Mouse (Mus musculus) lung, postnatal 36 days (tissue): ENCODE results near the gene Tle2.

Experiments
- DNase-seq: peaks from one replicate; pipeline ENCODE4 v3.0.0; 2022; ENCODE audit warnings: mixed read lengths

Tle2 gene

GRCm38 (mm10) chr10:81553807-81554755, 20.3 kb upstream of the Tle2 start:
- no peak for DNase-seq

- DNase-seq, result no peak
These were observed 18.1 kb upstream of the Tle2 start for GRCm38 (mm10) chr10:81556282-81556681.

- no peak for DNase-seq
These were observed 16.9 kb upstream of the Tle2 start for GRCm38 (mm10) chr10:81557491-81557890.

- peak; percentile 87 for DNase-seq
These were observed 15.2 kb upstream of the Tle2 start, which contains the start of gene Aes for GRCm38 (mm10) chr10:81559163-81559626. TSS of gene Aes (plus strand) at chr10:81559488.

GRCm38 (mm10) chr10:81559627-81560539, 14.5 kb upstream of the Tle2 start:
- peak; percentile 72 for DNase-seq

GRCm38 (mm10) chr10:81560719-81561459, 13.5 kb upstream of the Tle2 start:
- peak; percentile 72 for DNase-seq

- DNase-seq, result no peak
These were observed 11.9 kb upstream of the Tle2 start for GRCm38 (mm10) chr10:81562411-81562810.

GRCm38 (mm10) chr10:81563481-81563880, 10.9 kb upstream of the Tle2 start:
- no peak for DNase-seq

GRCm38 (mm10) chr10:81564216-81564615, 10.1 kb upstream of the Tle2 start:
- peak; percentile 71 for DNase-seq

GRCm38 (mm10) chr10:81564734-81565133, 9.6 kb upstream of the Tle2 start:
- DNase-seq, result peak; percentile 77

- DNase-seq, result no peak
These were observed 8.8 kb upstream of the Tle2 start for GRCm38 (mm10) chr10:81565257-81566228.

- peak; percentile 52 for DNase-seq
These were observed 5.8 kb upstream of the Tle2 start for GRCm38 (mm10) chr10:81568381-81569191.

- DNase-seq, result no peak
These were observed 4.7 kb upstream of the Tle2 start for GRCm38 (mm10) chr10:81569507-81570237.

- DNase-seq, result no peak
These were observed 4.0 kb upstream of the Tle2 start for GRCm38 (mm10) chr10:81570238-81570800.

GRCm38 (mm10) chr10:81570831-81571500, 3.4 kb upstream of the Tle2 start:
- peak; percentile 97 for DNase-seq

- DNase-seq, result peak; percentile 100
These were observed 2.9 kb upstream of the Tle2 start for GRCm38 (mm10) chr10:81571501-81571876.

- DNase-seq, result no peak
These were observed 2.2 kb upstream of the Tle2 start for GRCm38 (mm10) chr10:81572133-81572671.

- no peak for DNase-seq
These were observed 1.4 kb upstream of the Tle2 start for GRCm38 (mm10) chr10:81572975-81573374.
